Mouse (Mus musculus) CH12.LX (cell line): Measurements from ENCODE around the gene Dnase2a. TPM values are rescaled to one million over a fixed set of nuclear protein-coding genes. Genes with fewer than 3 reads are reported as not detected.

Source experiments
- DNase-seq: peaks from one replicate; pipeline ENCODE4 v3.0.0-alpha.2; 2013; ENCODE audit errors: extremely low read depth
- H3K27ac ChIP-seq: 2 replicates; pipeline ENCODE4 v1.5.1; 2012; ENCODE audit warnings: low read depth, mild to moderate bottlenecking, control low read depth, moderate library complexity; ENCODE audit not compliant: insufficient read depth
- H3K27me3 ChIP-seq: replicated peaks from 2 replicates; pipeline ENCODE3; 2012; ENCODE audit warnings: inconsistent platforms
- H3K36me3 ChIP-seq, 2 experiments: replicated peaks in 1 of 2; 2 replicates each; pipeline versions ENCODE3 to v1.6.1; 2012; ENCODE audit warnings: inconsistent platforms in 1 of 2, low read length in 1 of 2, mild to moderate bottlenecking in 1 of 2, mixed read lengths in 1 of 2, moderate library complexity in 1 of 2; ENCODE audit not compliant: control insufficient read depth in 1 of 2, insufficient read depth in 1 of 2
- H3K4me1 ChIP-seq, 2 experiments: 2 replicates each; pipeline ENCODE4 v1.6.1; 2012; ENCODE audit warnings: inconsistent platforms in 1 of 2, moderate library complexity in 1 of 2; ENCODE audit not compliant: insufficient read depth in 2 of 2, control insufficient read depth in 1 of 2
- H3K4me2 ChIP-seq: 2 replicates; pipeline ENCODE4 v1.6.1; 2012; ENCODE audit warnings: low read depth, mild to moderate bottlenecking, control low read depth; ENCODE audit not compliant: poor library complexity, insufficient read depth, severe bottlenecking
- H3K4me3 ChIP-seq, 3 experiments: fragments of 150-350 bp in 1 of 3; sonication (generic) in 1 of 3; replicated peaks in 1 of 3; 2 replicates each; pipeline versions ENCODE3 to v1.5.1; 2011 to 2012; ENCODE audit warnings: low read depth in 2 of 3, low read length in 2 of 3, mild to moderate bottlenecking in 2 of 3, moderate library complexity in 2 of 3, control low read depth in 1 of 3, improper control_type of control experiment in 1 of 3, inconsistent platforms in 1 of 3, mixed read lengths in 1 of 3; ENCODE audit not compliant: poor library complexity in 1 of 3
- H3K79me2 ChIP-seq: replicated peaks from 2 replicates; pipeline ENCODE4 v1.6.1; 2012; ENCODE audit warnings: mild to moderate bottlenecking, moderate library complexity; ENCODE audit not compliant: control insufficient read depth, poor library complexity, insufficient read depth, severe bottlenecking; ENCODE audit errors: extremely low read depth
- H3K9ac ChIP-seq: 2 replicates; pipeline ENCODE4 v1.6.1; 2012; ENCODE audit warnings: low read depth, mild to moderate bottlenecking, control low read depth, moderate library complexity; ENCODE audit not compliant: insufficient read depth
- H3K9me3 ChIP-seq: replicated peaks from 2 replicates; pipeline ENCODE3; 2012; ENCODE audit warnings: low read length, inconsistent platforms, mixed read lengths
- BHLHE40 ChIP-seq: IDR thresholded peaks from 2 replicates; pipeline ENCODE4 v1.6.1; 2011; ENCODE audit warnings: mild to moderate bottlenecking, low read depth, low read length, improper control_type of control experiment
- HCFC1 ChIP-seq: IDR thresholded peaks from 2 replicates; pipeline ENCODE4 v1.6.1; 2012; ENCODE audit warnings: low read depth, mild to moderate bottlenecking, inconsistent platforms, low read length, improper control_type of control experiment
- MAX ChIP-seq: IDR thresholded peaks from 2 replicates; pipeline ENCODE4 v1.6.1; 2011; ENCODE audit warnings: low read length, improper control_type of control experiment
- MXI1 ChIP-seq: IDR thresholded peaks from 2 replicates; pipeline ENCODE4 v1.6.1; 2011; ENCODE audit warnings: mild to moderate bottlenecking, low read depth, low read length, improper control_type of control experiment
- MYC ChIP-seq: IDR thresholded peaks from 2 replicates; pipeline ENCODE4 v1.6.1; 2011; ENCODE audit warnings: low read depth, mild to moderate bottlenecking, improper control_type of control experiment, low read length
- NRF1 ChIP-seq: IDR thresholded peaks from 2 replicates; pipeline ENCODE4 v1.6.1; 2014; ENCODE audit warnings: low read depth, mild to moderate bottlenecking, inconsistent platforms, low read length, improper control_type of control experiment, moderate library complexity
- RCOR1 ChIP-seq: conservative IDR thresholded peaks from 2 replicates; pipeline ENCODE4 v1.6.1; 2012; ENCODE audit warnings: low read depth, mild to moderate bottlenecking, inconsistent platforms, low read length, improper control_type of control experiment
- SIN3A ChIP-seq: IDR thresholded peaks from 2 replicates; pipeline ENCODE4 v1.6.1; 2012; ENCODE audit warnings: low read length, improper control_type of control experiment, inconsistent platforms
- SMC3 ChIP-seq: IDR thresholded peaks from 2 replicates; pipeline ENCODE4 v1.6.1; 2011; ENCODE audit warnings: low read depth, low read length, improper control_type of control experiment
- TBP ChIP-seq: conservative IDR thresholded peaks from 2 replicates; pipeline ENCODE4 v1.6.1; 2011; ENCODE audit warnings: low read depth, low read length, improper control_type of control experiment
- TCF12 ChIP-seq: IDR thresholded peaks from 2 replicates; pipeline ENCODE4 v1.6.1; 2014; ENCODE audit warnings: low read depth, mild to moderate bottlenecking, inconsistent platforms, low read length, improper control_type of control experiment
- UBTF ChIP-seq: IDR thresholded peaks from 2 replicates; pipeline ENCODE4 v1.6.1; 2012; ENCODE audit warnings: low read depth, mild to moderate bottlenecking, inconsistent platforms, low read length, improper control_type of control experiment, moderate library complexity
- USF2 ChIP-seq: conservative IDR thresholded peaks from 2 replicates; pipeline ENCODE4 v1.6.1; 2011; ENCODE audit warnings: low read depth, low read length, improper control_type of control experiment
- dilution Hi-C: fragments of 300-500 bp; cut with MboI; formaldehyde crosslinking; loops from 2 replicates; pipeline ENCODE4 v1.14.3; 2020; ENCODE audit warnings: low sequenced_read_pairs; ENCODE audit not compliant: extremely low pct_unique_long_range_greater_than_20kb, extremely low pct_ligation_motif_present
- in situ Hi-C: fragments of 300-500 bp; cut with MboI; formaldehyde crosslinking; loops from 3 replicates; pipeline ENCODE4 v1.14.3; 2019; ENCODE audit warnings: low sequenced_read_pairs, low pct_ligation_motif_present, low pct_unique_long_range_greater_than_20kb, mixed read lengths
- polyA plus RNA-seq: library from polyadenylated mRNA; unstranded; fragments of >175 nt; gene quantifications from 2 replicates; pipeline ENCODE4 v1.2.1, GENCODE M21; 2012; ENCODE audit warnings: low read depth; ENCODE audit not compliant: insufficient read length
- total RNA-seq, 2 experiments: library from RNA; depleted of rRNA; stranded (reverse); fragments of 300-350 nt in 1 of 2; fragments of >200 nt in 1 of 2; gene quantifications; 2 replicates each; pipeline ENCODE4 v1.2.3; 2012 to 2014

Gene Dnase2a
- total and polyA plus RNA-seq, 3 experiments: 12.8 to 25.4 (median 15.0) TPM

- DNase-seq: peak; percentile 67
- dilution Hi-C loops (no loop called here), in situ Hi-C loops (no loop called here)
- no peak overlapping the region for H3K4me3 ChIP-seq
- H3K36me3 ChIP-seq: no peaks in the 10 kb centered on the region
- H3K27ac ChIP-seq: no peak overlapping the region
- no peaks in the 10 kb centered on the region for H3K79me2 ChIP-seq
- peak overlapping the region; percentile 54; the same call in 1 of the 2 replicates for H3K4me2 ChIP-seq
- peaks cover 21 to 22% of the 10 kb centered on the region in 2 experiments for H3K4me1 ChIP-seq
- H3K9me3 ChIP-seq: no peaks in the 10 kb centered on the region
- TF ChIP-seq MAX: no peak
- TF ChIP-seq SIN3A: no peak
- peak; percentile 78 for TF ChIP-seq NRF1
- 0 out of 2 replicates have a peak, but pooled peaks have one; percentile 12 for TF ChIP-seq BHLHE40
- peak; percentile 56; the same call in 1 of the 2 replicates for TF ChIP-seq MXI1
- no peak for TF ChIP-seq SMC3
- peaks cover 75% of the 10 kb centered on the region for H3K27me3 ChIP-seq
- no peak overlapping the region for H3K9ac ChIP-seq
Measured at GRCm38 (mm10) chr8:84934860-84935259, 26.5 kb downstream of the Dnase2a start.

GRCm38 (mm10) chr8:84935489-84935888 is 27.1 kb downstream of the Dnase2a start:
- Histone ChIP-seq H3K36me3 (no peaks in the 10 kb centered on the region), H3K4me1 (peaks cover 21 to 22% of the 10 kb centered on the region in 2 experiments), H3K9ac (no peak overlapping the region), H3K27ac (no peak overlapping the region), H3K4me3 (no peak overlapping the region), H3K4me2 (0 out of 2 replicates have a peak overlapping the region, but pooled peaks have one; percentile 54), H3K79me2 (no peaks in the 10 kb centered on the region), H3K27me3 (peaks cover 77% of the 10 kb centered on the region), H3K9me3 (no peaks in the 10 kb centered on the region)
- dilution Hi-C loops (no loop called here), in situ Hi-C loops (no loop called here)
- TF ChIP-seq MYC: no peak
- TF ChIP-seq TCF12: no peak
- no peak for TF ChIP-seq RCOR1
- TF ChIP-seq USF2: no peak
- no peak for DNase-seq

- Histone ChIP-seq H3K9me3 (no peaks in the 10 kb centered on the region), H3K4me1 (peaks cover 21 to 22% of the 10 kb centered on the region in 2 experiments), H3K4me2 (peak overlapping the region; percentile 90; the same call in 1 of the 2 replicates), H3K27ac (no peak overlapping the region), H3K27me3 (peaks cover 79% of the 10 kb centered on the region), H3K36me3 (no peaks in the 10 kb centered on the region), H3K4me3 (no peak overlapping the region), H3K79me2 (no peaks in the 10 kb centered on the region), H3K9ac (no peak overlapping the region)
- TF ChIP-seq HCFC1 (no peak), MAX (no peak), TBP (no peak), UBTF (no peak)
- in situ Hi-C loops (no loop called here), dilution Hi-C loops (no loop called here)
- no peak for DNase-seq
Measured at GRCm38 (mm10) chr8:84936041-84936961, 27.9 kb downstream of the Dnase2a start.
